Mouse (Mus musculus) frontal cortex, adult 2 months (tissue): Measurements from ENCODE around the gene Acsf2. TPM values are rescaled to one million over a fixed set of nuclear protein-coding genes. Genes with fewer than 3 reads are reported as not detected.
A peak's percentile ranks its signal among the peaks of the same experiment; 100 is the strongest.

Experiments used
- DNase-seq, 2 experiments: peaks; one replicate each; pipeline ENCODE4 v3.0.0; 2022; ENCODE audit warnings: low spot score in 1 of 2; ENCODE audit errors: extremely low spot score in 1 of 2
- polyA plus RNA-seq: library from polyadenylated mRNA; depleted of rRNA; stranded (reverse); fragments of >200 nt; gene quantifications from 2 replicates; pipeline ENCODE4 v1.2.3, GENCODE M21; 2012

Gene Acsf2
- polyA plus RNA-seq, 1 experiment, result 17.0 TPM

GRCm38 (mm10) chr11:94548888-94549690 lies 52.6 kb downstream of the Acsf2 start, which contains the start of gene Rsad1:
Rsad1 (minus strand) TSS chr11:94549255.
- peak; percentile 91 to 97 for DNase-seq

GRCm38 (mm10) chr11:94548041-94548784 lies 53.5 kb downstream of the Acsf2 start:
- DNase-seq, result peak in 1 of 2 experiments; percentile 66

- no peak for DNase-seq
These were observed 54.4 kb downstream of the Acsf2 start for GRCm38 (mm10) chr11:94547271-94547670.

- DNase-seq, result no peak
These were observed 55.3 kb downstream of the Acsf2 start for GRCm38 (mm10) chr11:94546381-94546780.

GRCm38 (mm10) chr11:94544422-94544821 lies 57.2 kb downstream of the Acsf2 start:
- no peak for DNase-seq

GRCm38 (mm10) chr11:94543932-94544331 lies 57.7 kb downstream of the Acsf2 start:
- peak; percentile 88 to 98 for DNase-seq

- no peak for DNase-seq
These were observed 58.3 kb downstream of the Acsf2 start for GRCm38 (mm10) chr11:94543344-94543743.

- no peak for DNase-seq
These were observed 59.3 kb downstream of the Acsf2 start for GRCm38 (mm10) chr11:94542400-94542799.

- no peak for DNase-seq
These were observed 61.9 kb downstream of the Acsf2 start for GRCm38 (mm10) chr11:94539761-94540160.

- no peak for DNase-seq
These were observed 62.9 kb downstream of the Acsf2 start for GRCm38 (mm10) chr11:94538733-94539292.

GRCm38 (mm10) chr11:94533171-94533570 lies 68.5 kb downstream of the Acsf2 start:
- peak in 1 of 2 experiments; percentile 28 for DNase-seq

- DNase-seq, result no peak
These were observed 72.8 kb downstream of the Acsf2 start for GRCm38 (mm10) chr11:94528879-94529278.

GRCm38 (mm10) chr11:94526171-94526879 lies 75.3 kb downstream of the Acsf2 start:
- no peak for DNase-seq

GRCm38 (mm10) chr11:94521219-94521843 lies 80.3 kb downstream of the Acsf2 start, which contains the start of gene Mycbpap:
Mycbpap (minus strand) TSS chr11:94521742.
- peak in 1 of 2 experiments; percentile 60 for DNase-seq

GRCm38 (mm10) chr11:94513452-94513851 lies 88.2 kb downstream of the Acsf2 start:
- no peak for DNase-seq

- no peak for DNase-seq
These were observed 92.7 kb downstream of the Acsf2 start for GRCm38 (mm10) chr11:94508976-94509375.
